Comparison of ENCODE assay signal across 7 mouse cellular contexts in genomic region chr5:64580786-64581445, GRCm38 (mm10).
DNase-seq lines count a peak whose midpoint lies in the region; ATAC-seq and TF ChIP-seq lines count a peak whose summit lies in the region.

No protein-coding gene starts in this region.

- H3K4me3 ChIP-seq in midbrain, embryonic 10.5 days: no peak overlapping the region
- no peak overlapping the region for H3K4me3 ChIP-seq in midbrain, embryonic 16.5 days (ENCODE audit: low read depth, low read length)
- no peak overlapping the region for H3K4me3 ChIP-seq in heart, adult 2 months
- H3K4me3 ChIP-seq in intestine, embryonic 16.5 days (ENCODE audit: low read length): no peak overlapping the region
- no peak overlapping the region for H3K4me3 ChIP-seq in stomach, postnatal 0 days (ENCODE audit: low read depth, low read length)

- H3K4me2 ChIP-seq in midbrain, embryonic 16.5 days (ENCODE audit: low read length): no peak overlapping the region
- H3K4me2 ChIP-seq in intestine, embryonic 16.5 days (ENCODE audit: low read depth, low read length): no peak overlapping the region
- no peak overlapping the region for H3K4me2 ChIP-seq in stomach, postnatal 0 days (replicated peaks; ENCODE audit: low read depth)

- no peaks in the 10 kb centered on the region for H3K36me3 ChIP-seq in midbrain, embryonic 10.5 days
- no peaks in the 10 kb centered on the region for H3K36me3 ChIP-seq in midbrain, embryonic 16.5 days (ENCODE audit: control insufficient read depth, insufficient read depth, low read length)
- no peaks in the 10 kb centered on the region for H3K36me3 ChIP-seq in heart, adult 2 months (ENCODE audit: control insufficient read depth, insufficient read depth, low read length)
- no peaks in the 10 kb centered on the region for H3K36me3 ChIP-seq in intestine, embryonic 16.5 days (ENCODE audit: control insufficient read depth, insufficient read depth, low read length)
- no peaks in the 10 kb centered on the region for H3K36me3 ChIP-seq in stomach, postnatal 0 days (ENCODE audit: control insufficient read depth, insufficient read depth, low read length)

- TF ChIP-seq EP300 in heart, adult 2 months (IDR thresholded peaks at IDR 0.05; ENCODE audit: insufficient read depth, low read depth, low read length): no peak
- no peak for TF ChIP-seq EP300 in stomach, postnatal 0 days (optimal IDR thresholded peaks at IDR 0.05)

- peak overlapping the region; percentile 35 for H3K27ac ChIP-seq in midbrain, embryonic 10.5 days (replicated peaks)
- H3K27ac ChIP-seq in midbrain, embryonic 16.5 days (ENCODE audit: low read length): no peak overlapping the region
- H3K27ac ChIP-seq in heart, adult 2 months: peak overlapping the region; percentile 75
- H3K27ac ChIP-seq in intestine, embryonic 16.5 days (ENCODE audit: low read length): peak overlapping the region; percentile 77
- 0 out of 2 replicates have a peak overlapping the region, but pooled peaks have one; percentile 24 for H3K27ac ChIP-seq in stomach, postnatal 0 days (replicated peaks)

- intact Hi-C loops in heart, adult 2 months (cut with DNase I): loop anchor here (2.0 to 5.0 kb wide), 5 partner anchors 14 to 222 kb away; partner anchors contain the start of gene Klf3

- ATAC-seq in midbrain, embryonic 16.5 days: no peak
- no peak for ATAC-seq in intestine, embryonic 16.5 days
- no peak for ATAC-seq in stomach, postnatal 0 days (ENCODE audit: low FRiP score, low TSS enrichment)
- ATAC-seq in activated CD4-positive, CD25-positive, alpha-beta regulatory T cell, adult 4 months: no peak

- no peak for TF ChIP-seq POLR2A in heart, adult 2 months (IDR thresholded peaks at IDR 0.05; ENCODE audit: insufficient read depth, low read depth, low read length)

- H3K9me3 ChIP-seq in midbrain, embryonic 10.5 days (replicated peaks): no peaks in the 10 kb centered on the region
- no peaks in the 10 kb centered on the region for H3K9me3 ChIP-seq in midbrain, embryonic 16.5 days (replicated peaks; ENCODE audit: control insufficient read depth, low read length, poor library complexity, severe bottlenecking)
- H3K9me3 ChIP-seq in intestine, embryonic 16.5 days (ENCODE audit: control insufficient read depth, low read length): no peaks in the 10 kb centered on the region
- no peaks in the 10 kb centered on the region for H3K9me3 ChIP-seq in stomach, postnatal 0 days (ENCODE audit: control insufficient read depth, low read length)

- no peaks in the 10 kb centered on the region for H3K79me2 ChIP-seq in heart, adult 2 months (replicated peaks; ENCODE audit: control insufficient read depth, insufficient read depth, low read length)

- 91% methylated on average over 6 of the region's 6 CpGs for WGBS in midbrain, embryonic 10.5 days
- 90% methylated on average over 6 of the region's 6 CpGs for WGBS in midbrain, embryonic 16.5 days
- WGBS in heart, adult 2 months: 64% methylated on average over 6 of the region's 6 CpGs
- WGBS in intestine, embryonic 16.5 days: 85% methylated on average over 6 of the region's 6 CpGs
- WGBS in stomach, postnatal 0 days: 76% methylated on average over 6 of the region's 6 CpGs

- H3K27me3 ChIP-seq in midbrain, embryonic 10.5 days (ENCODE audit: low read depth, poor library complexity, severe bottlenecking): no peaks in the 10 kb centered on the region
- H3K27me3 ChIP-seq in midbrain, embryonic 16.5 days (ENCODE audit: control insufficient read depth, insufficient read depth, low read depth, low read length): no peaks in the 10 kb centered on the region
- H3K27me3 ChIP-seq in heart, adult 2 months (ENCODE audit: control insufficient read depth, insufficient read depth, low read length): no peaks in the 10 kb centered on the region
- no peaks in the 10 kb centered on the region for H3K27me3 ChIP-seq in intestine, embryonic 16.5 days (replicated peaks; ENCODE audit: control insufficient read depth, insufficient read depth, low read length)
- H3K27me3 ChIP-seq in stomach, postnatal 0 days (ENCODE audit: control insufficient read depth, insufficient read depth, low read length): no peaks in the 10 kb centered on the region

- H3K4me1 ChIP-seq in midbrain, embryonic 10.5 days: peaks cover 36% of the 10 kb centered on the region
- H3K4me1 ChIP-seq in midbrain, embryonic 16.5 days (ENCODE audit: control insufficient read depth, insufficient read depth, low read length): peaks cover 7% of the 10 kb centered on the region; the same call in 1 of the 2 replicates
- peaks cover 16% of the 10 kb centered on the region for H3K4me1 ChIP-seq in heart, adult 2 months (ENCODE audit: control insufficient read depth, insufficient read depth, low read length)
- H3K4me1 ChIP-seq in intestine, embryonic 16.5 days (ENCODE audit: control insufficient read depth, insufficient read depth, low read length): peaks cover 37% of the 10 kb centered on the region
- peaks cover 6% of the 10 kb centered on the region for H3K4me1 ChIP-seq in stomach, postnatal 0 days (replicated peaks; ENCODE audit: control insufficient read depth, insufficient read depth)

- no peak for DNase-seq in midbrain, embryonic 10.5 days (ENCODE audit: low spot score)
- peak; percentile 29 to 66 for DNase-seq in heart, adult 2 months
- no peak for DNase-seq in stomach, postnatal 0 days (ENCODE audit: low spot score)
- DNase-seq in cerebellum, adult 18-20 months: no peak

- no peak overlapping the region for H3K9ac ChIP-seq in midbrain, embryonic 16.5 days (ENCODE audit: low read depth, low read length)
- H3K9ac ChIP-seq in heart, adult 2 months (ENCODE audit: low read depth, low read length): no peak overlapping the region
- no peak overlapping the region for H3K9ac ChIP-seq in intestine, embryonic 16.5 days (ENCODE audit: low read depth, low read length)
- no peak overlapping the region for H3K9ac ChIP-seq in stomach, postnatal 0 days (ENCODE audit: low read length)

- no peak for TF ChIP-seq CTCF in heart, adult 2 months (IDR thresholded peaks at IDR 0.05)
- no peak for TF ChIP-seq CTCF in stomach, postnatal 0 days (IDR thresholded peaks at IDR 0.05; ENCODE audit: low read depth)

Comparison
In these comparisons a context has a peak if more than half of its experiments do, and no peak if none do; other contexts are left out.
1. DNase-seq: peak in heart, adult 2 months (2 of 2); none in midbrain, embryonic 10.5 days (single experiment), stomach, postnatal 0 days (single experiment) and cerebellum, adult 18-20 months (0 of 2).